Mouse (Mus musculus): ENCODE data around the gene Camta1. TPM values are rescaled to one million over a fixed set of nuclear protein-coding genes. Genes with fewer than 3 reads are reported as not detected.

The Camta1 gene
- polyA plus RNA-seq, 1 experiment, result 7.7 TPM

DNA sequence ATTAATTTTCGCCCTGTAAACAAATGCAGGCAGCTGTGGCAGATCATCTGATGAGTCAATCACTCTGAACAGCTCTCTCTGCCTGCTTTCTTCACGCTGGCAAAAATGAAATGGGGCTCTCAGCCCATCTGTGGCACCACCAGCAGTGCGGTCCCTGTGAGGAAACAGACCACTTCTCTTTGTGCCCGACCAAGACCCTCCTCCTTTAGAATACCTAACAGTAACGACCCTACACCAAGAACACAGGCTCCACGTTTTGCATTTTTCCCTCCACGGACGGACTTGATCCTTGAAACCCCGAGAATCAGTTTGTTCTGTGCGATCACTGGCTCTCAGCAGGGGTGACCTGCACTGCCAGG lies 322.5 kb downstream of the Camta1 start:
- Histone ChIP-seq H3K27ac (ENCODE audit: insufficient read depth, low read depth, low read length) (no peak overlapping the region), H3K36me3 (ENCODE audit: control insufficient read depth, insufficient read depth, low read length) (no peaks in the 10 kb centered on the region), H3K4me3 (ENCODE audit: insufficient read depth, low read depth, low read length) (no peak overlapping the region), H3K27me3 (replicated peaks; ENCODE audit: control insufficient read depth, insufficient read depth, low read length) (no peaks in the 10 kb centered on the region), H3K4me1 (ENCODE audit: control insufficient read depth, insufficient read depth, low read length) (no peaks in the 10 kb centered on the region; the same call in 1 of the 2 replicates)
- TF ChIP-seq POLR2A (IDR thresholded peaks at IDR 0.05; ENCODE audit: low read depth, low read length), result no peak
- no peak for TF ChIP-seq CTCF (conservative IDR thresholded peaks at IDR 0.05; ENCODE audit: insufficient read depth, insufficient read length, low read depth, low read length)
- WGBS, result 63% methylated on average over 10 of the region's 10 CpGs
- no peak for DNase-seq

DNA sequence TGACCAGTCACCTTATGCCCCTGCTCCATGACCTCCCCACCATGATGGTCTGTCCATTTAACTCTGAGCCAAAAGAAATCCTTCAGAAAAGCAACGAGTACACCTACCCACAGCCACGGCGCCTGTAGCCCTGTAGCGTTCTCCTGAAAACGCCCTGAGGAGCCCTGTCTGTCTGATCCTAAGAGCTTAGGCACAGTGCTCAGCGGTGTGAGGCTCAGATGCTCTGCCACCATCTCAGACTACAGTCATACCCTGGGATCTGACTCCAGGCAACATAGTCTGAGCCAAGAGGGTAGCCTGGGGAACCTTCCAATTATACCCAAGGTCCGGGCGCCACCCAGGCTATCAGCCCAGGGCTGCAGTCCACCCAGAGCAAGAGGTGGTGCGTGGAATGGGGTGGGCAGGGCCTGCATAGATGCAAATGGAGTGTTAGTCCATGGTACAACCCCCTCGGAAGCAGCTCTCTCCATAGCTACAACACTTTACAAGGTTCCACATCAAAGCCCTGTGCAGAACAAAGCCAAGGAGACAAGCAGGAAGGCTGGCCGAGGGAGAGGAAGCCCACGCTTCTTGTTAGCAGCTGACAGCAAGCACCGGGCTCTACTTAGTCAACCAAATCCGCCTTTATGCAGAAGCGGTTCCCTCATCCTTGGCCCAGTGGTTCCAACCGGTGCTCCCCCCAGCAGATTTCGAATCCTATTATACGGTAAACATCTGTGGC lies 323.1 kb downstream of the Camta1 start:
- no peak overlapping the region for H3K27ac ChIP-seq (ENCODE audit: insufficient read depth, low read depth, low read length)
- no peaks in the 10 kb centered on the region for H3K36me3 ChIP-seq (ENCODE audit: control insufficient read depth, insufficient read depth, low read length)
- no peak for DNase-seq
- no peaks in the 10 kb centered on the region; the same call in 1 of the 2 replicates for H3K4me1 ChIP-seq (ENCODE audit: control insufficient read depth, insufficient read depth, low read length)
- TF ChIP-seq POLR2A (IDR thresholded peaks at IDR 0.05; ENCODE audit: low read depth, low read length) (no peak), CTCF (conservative IDR thresholded peaks at IDR 0.05; ENCODE audit: insufficient read depth, insufficient read length, low read depth, low read length) (no peak)
- H3K4me3 ChIP-seq (ENCODE audit: insufficient read depth, low read depth, low read length), result no peak overlapping the region
- H3K27me3 ChIP-seq (replicated peaks; ENCODE audit: control insufficient read depth, insufficient read depth, low read length), result no peaks in the 10 kb centered on the region
- 47% methylated on average over 18 of the region's 18 CpGs for WGBS

GRCm38 (mm10) chr4:151535916-151536450 lies 325.7 kb downstream of the Camta1 start:
- TF ChIP-seq CTCF (conservative IDR thresholded peaks at IDR 0.05; ENCODE audit: insufficient read depth, insufficient read length, low read depth, low read length), result no peak
- TF ChIP-seq POLR2A (IDR thresholded peaks at IDR 0.05; ENCODE audit: low read depth, low read length), result no peak
- Histone ChIP-seq H3K36me3 (ENCODE audit: control insufficient read depth, insufficient read depth, low read length) (no peaks in the 10 kb centered on the region), H3K4me3 (ENCODE audit: insufficient read depth, low read depth, low read length) (no peak overlapping the region), H3K27me3 (replicated peaks; ENCODE audit: control insufficient read depth, insufficient read depth, low read length) (no peaks in the 10 kb centered on the region), H3K4me1 (ENCODE audit: control insufficient read depth, insufficient read depth, low read length) (no peaks in the 10 kb centered on the region; the same call in 1 of the 2 replicates), H3K27ac (ENCODE audit: insufficient read depth, low read depth, low read length) (no peak overlapping the region)
- no peak for DNase-seq
- WGBS, result 40% methylated on average over 9 of the region's 9 CpGs

DNA sequence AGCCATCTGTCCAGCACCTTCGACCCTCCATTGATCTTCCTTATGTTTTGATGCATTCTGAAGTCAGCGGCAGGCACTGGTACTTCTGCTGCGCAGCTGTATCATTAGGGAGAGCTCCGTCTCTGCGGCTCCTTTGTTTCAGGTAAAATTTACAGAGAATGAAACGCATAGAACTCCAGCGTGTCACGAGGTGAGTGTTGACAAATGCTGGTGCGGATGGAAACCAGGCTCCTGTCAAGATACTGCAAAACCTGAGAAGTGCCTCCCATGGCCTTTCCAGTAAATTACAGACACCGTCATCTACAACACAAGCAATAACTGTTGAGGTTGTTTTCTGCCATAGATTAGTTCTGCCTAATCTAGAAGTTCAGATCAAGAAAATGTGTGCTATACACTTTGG lies 328.2 kb downstream of the Camta1 start:
- no peak for TF ChIP-seq CTCF (conservative IDR thresholded peaks at IDR 0.05; ENCODE audit: insufficient read depth, insufficient read length, low read depth, low read length)
- H3K4me3 ChIP-seq (ENCODE audit: insufficient read depth, low read depth, low read length), result no peak overlapping the region
- 72% methylated on average over 10 of the region's 10 CpGs for WGBS
- no peak for DNase-seq
- H3K4me1 ChIP-seq (ENCODE audit: control insufficient read depth, insufficient read depth, low read length), result no peaks in the 10 kb centered on the region
- H3K27me3 ChIP-seq (replicated peaks; ENCODE audit: control insufficient read depth, insufficient read depth, low read length), result no peaks in the 10 kb centered on the region
- no peak overlapping the region for H3K27ac ChIP-seq (ENCODE audit: insufficient read depth, low read depth, low read length)
- H3K36me3 ChIP-seq (ENCODE audit: control insufficient read depth, insufficient read depth, low read length), result no peaks in the 10 kb centered on the region

DNA sequence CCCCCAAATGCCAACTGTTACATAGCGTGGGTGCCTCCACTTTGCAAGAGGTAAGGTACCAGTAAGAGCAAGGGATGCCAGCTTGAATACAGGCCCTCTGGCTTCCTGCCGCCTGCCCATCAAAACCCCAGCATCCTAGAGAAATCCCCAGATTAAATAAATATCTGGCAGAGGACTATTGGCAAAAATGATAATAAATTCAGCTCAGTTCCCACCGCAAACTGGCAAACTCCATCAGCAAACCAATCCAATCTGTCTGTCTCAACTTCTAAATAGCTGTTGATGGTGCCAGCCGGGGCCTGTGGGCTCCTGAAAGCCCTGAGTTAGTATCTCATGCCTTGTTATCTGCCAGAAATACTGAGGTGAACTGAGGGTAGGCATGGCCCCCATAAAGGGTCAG lies 333.2 kb downstream of the Camta1 start:
- no peak overlapping the region for H3K27ac ChIP-seq (ENCODE audit: insufficient read depth, low read depth, low read length)
- 96% methylated on average over 4 of the region's 4 CpGs for WGBS
- H3K27me3 ChIP-seq (replicated peaks; ENCODE audit: control insufficient read depth, insufficient read depth, low read length), result no peaks in the 10 kb centered on the region
- H3K4me3 ChIP-seq (ENCODE audit: insufficient read depth, low read depth, low read length), result no peak overlapping the region
- H3K36me3 ChIP-seq (ENCODE audit: control insufficient read depth, insufficient read depth, low read length), result no peaks in the 10 kb centered on the region
- DNase-seq, result no peak
- no peaks in the 10 kb centered on the region for H3K4me1 ChIP-seq (ENCODE audit: control insufficient read depth, insufficient read depth, low read length)
- TF ChIP-seq POLR2A (IDR thresholded peaks at IDR 0.05; ENCODE audit: low read depth, low read length) (no peak), CTCF (conservative IDR thresholded peaks at IDR 0.05; ENCODE audit: insufficient read depth, insufficient read length, low read depth, low read length) (no peak)

DNA sequence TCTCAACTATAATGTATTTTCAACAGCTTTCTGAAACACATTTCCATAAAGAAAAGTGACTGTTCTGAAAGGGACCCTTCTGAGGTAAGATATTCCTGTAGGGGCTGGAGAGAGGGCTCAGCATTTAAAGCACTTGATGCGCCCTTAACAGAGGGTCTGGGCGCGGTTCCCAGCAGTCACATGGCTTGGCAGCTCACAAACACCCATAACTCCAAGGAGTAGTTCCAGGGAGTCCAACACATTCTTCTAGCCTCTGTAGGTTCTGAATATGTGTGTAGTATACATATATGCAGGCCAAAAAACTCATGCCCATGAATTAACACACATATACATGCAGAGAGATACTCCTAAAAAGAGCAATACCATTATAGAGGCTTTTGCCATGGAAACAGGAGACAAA lies 333.9 kb downstream of the Camta1 start:
- 95% methylated on average over 3 of the region's 3 CpGs for WGBS
- Histone ChIP-seq H3K4me1 (ENCODE audit: control insufficient read depth, insufficient read depth, low read length) (no peaks in the 10 kb centered on the region), H3K4me3 (ENCODE audit: insufficient read depth, low read depth, low read length) (no peak overlapping the region), H3K27me3 (replicated peaks; ENCODE audit: control insufficient read depth, insufficient read depth, low read length) (no peaks in the 10 kb centered on the region), H3K36me3 (ENCODE audit: control insufficient read depth, insufficient read depth, low read length) (no peaks in the 10 kb centered on the region), H3K27ac (ENCODE audit: insufficient read depth, low read depth, low read length) (no peak overlapping the region)
- TF ChIP-seq POLR2A (IDR thresholded peaks at IDR 0.05; ENCODE audit: low read depth, low read length) (no peak), CTCF (conservative IDR thresholded peaks at IDR 0.05; ENCODE audit: insufficient read depth, insufficient read length, low read depth, low read length) (no peak)
- DNase-seq, result no peak

GRCm38 (mm10) chr4:151520103-151520502 lies 341.6 kb downstream of the Camta1 start:
- Histone ChIP-seq H3K27ac (ENCODE audit: insufficient read depth, low read depth, low read length) (no peak overlapping the region), H3K4me1 (ENCODE audit: control insufficient read depth, insufficient read depth, low read length) (no peaks in the 10 kb centered on the region), H3K36me3 (ENCODE audit: control insufficient read depth, insufficient read depth, low read length) (no peaks in the 10 kb centered on the region), H3K4me3 (ENCODE audit: insufficient read depth, low read depth, low read length) (no peak overlapping the region), H3K27me3 (replicated peaks; ENCODE audit: control insufficient read depth, insufficient read depth, low read length) (no peaks in the 10 kb centered on the region)
- DNase-seq, result no peak
- TF ChIP-seq CTCF (conservative IDR thresholded peaks at IDR 0.05; ENCODE audit: insufficient read depth, insufficient read length, low read depth, low read length) (no peak), POLR2A (IDR thresholded peaks at IDR 0.05; ENCODE audit: low read depth, low read length) (no peak)
- WGBS, result 47% methylated on average over 8 of the region's 8 CpGs
